Mouse (Mus musculus): ENCODE results near the gene Lamp5.

Gene Lamp5

DNA sequence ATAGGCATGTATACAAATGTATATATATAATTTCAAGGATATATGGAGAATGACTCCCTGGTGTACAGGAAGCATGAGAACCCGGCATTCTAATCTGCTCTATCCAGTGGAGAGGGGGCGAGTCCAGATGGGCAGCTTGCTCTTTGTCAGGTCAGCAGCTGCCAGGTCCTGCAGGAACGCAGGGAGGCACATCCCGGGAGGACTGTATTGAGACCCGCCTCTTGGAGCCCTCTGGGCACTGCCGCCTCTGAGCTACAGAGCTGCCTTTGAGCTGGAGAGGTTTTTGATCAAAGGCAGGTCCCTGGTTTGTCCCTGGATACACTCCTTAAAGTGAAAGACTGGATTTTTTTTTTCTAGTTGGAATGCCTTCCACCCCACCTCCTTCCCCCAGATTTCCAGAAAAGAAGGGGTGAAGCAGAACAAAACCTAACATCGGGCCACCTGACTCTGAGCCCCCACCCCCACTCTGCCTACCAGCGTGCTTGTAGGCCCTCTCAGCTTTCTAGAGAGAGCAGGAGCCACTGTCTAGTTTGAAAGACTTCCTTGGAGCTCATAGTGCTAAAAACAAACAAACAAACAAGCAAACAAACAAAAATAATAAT, at the start of gene Lamp5:
Gene Lamp5 (plus strand): TSS at position 552 of the 602 bp plus-strand sequence.
- DNase-seq: no peak

DNA sequence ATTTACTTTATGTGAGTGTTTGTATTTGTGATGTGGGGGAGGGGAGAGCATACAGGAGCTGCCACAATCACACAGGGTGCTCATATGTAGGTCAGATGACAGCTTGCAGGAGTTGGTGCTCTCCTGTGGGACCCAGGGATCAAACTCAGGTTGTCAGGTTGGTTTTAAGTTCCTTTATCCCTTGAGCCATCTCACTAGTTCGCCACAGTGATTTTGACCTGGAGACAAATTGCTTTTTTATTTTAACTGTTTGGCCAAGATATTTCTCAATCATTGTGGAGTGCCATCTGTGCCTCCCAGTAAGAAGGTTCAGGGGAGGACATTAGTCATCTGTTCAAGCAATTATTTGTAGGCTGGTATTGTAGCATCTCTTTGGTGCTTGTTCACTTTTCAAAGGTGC, 48.2 kb upstream of the Lamp5 start:
- DNase-seq: no peak

DNA sequence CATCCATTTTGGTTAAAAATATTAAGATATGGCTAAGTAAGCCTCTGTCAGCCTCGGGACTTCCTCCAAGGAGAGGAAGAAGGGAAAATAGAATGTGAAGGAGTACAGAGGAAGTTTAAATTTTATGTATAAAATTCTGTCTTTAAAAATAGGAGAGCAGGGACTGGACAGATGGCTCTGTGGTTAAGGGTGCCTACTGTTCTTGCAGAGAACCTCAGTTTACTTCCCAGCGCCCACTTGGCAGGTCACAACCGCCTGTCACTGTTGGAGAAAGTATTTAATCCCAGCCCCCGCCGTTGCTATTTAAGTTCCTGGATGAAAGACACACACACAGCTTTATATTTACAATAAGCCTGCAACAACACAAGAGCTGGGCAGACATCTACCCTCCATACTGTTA, 45.8 kb upstream of the Lamp5 start:
- DNase-seq: no peak

DNA sequence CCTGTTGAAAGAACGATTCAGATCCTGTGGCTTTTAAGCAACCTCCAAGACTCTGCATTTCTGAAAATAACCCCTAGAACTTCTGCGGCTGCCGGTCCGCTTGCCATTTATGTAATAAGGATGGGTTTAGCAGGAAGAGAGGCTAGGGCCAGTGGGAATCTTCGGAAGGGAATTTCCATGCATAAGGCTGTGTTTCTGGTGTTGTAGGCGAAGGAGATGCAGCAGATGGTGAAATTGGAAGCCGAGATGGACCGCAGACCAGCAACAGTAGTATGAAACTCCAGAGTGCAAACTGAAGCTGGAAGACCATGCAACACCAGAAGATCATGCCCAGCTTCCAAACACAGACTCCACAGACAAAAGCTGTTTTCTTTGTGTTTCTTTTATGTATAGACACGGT, 39.3 kb upstream of the Lamp5 start:
- DNase-seq: no peak

DNA sequence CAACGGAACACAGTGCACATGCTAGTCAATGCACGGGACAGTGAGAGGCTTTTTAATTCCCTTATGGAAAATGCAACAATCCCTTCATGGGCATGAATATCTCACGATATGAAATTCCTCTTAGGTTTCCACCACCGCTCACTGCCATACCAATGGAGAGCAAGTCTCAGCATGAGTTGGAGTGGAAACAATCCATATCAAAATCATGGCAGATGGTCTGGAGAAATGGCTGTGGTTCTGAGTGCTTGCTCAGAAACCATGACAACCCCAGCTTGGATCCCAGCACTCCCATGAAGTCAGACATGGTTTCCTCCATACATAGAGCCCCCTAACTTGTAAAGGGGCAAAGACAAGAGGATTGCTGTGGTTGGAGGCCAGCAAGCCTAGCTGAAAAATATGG, 3.6 kb upstream of the Lamp5 start:
- no peak for DNase-seq

DNA sequence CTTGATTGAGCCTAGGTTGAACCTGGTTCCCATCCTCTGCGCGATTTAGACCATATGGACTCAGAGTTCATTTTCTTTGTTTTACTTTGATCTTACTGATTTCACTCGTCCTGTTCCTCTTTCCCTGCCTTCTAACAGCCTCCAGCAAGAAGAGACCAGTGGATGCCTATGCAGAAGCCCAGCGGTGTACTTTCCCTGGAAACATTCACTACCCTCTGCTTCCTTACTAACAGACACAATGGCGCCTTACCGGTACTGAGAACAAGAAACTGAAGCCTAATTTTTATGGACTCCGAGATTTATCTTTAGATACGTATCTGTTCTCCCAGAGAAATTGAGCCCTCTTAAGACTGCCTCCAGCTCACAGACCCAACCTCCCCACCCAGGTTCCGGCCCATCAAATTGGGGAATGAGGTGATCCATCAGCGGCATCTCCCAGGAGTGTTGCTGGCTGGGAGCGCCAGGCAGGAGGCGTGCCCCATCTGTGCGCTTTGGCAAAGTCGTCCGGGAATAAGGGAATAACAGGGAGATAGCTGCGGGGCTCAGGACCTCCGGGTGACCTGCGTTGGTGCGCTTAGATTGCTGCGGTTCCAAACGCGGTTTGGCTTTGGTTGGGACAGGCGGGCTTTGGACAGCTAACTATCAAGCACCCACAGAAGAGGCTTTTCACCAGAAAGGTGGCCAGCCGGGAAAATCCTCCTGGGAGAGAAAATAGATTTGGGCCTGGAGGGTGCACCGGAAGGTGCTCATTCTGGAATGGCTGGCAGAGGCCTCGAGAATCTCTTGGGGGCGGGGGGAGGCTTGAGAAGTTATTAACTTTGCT, 1.0 kb upstream of the Lamp5 start:
- peak in 1 of 2 experiments; percentile 3 for DNase-seq

DNA sequence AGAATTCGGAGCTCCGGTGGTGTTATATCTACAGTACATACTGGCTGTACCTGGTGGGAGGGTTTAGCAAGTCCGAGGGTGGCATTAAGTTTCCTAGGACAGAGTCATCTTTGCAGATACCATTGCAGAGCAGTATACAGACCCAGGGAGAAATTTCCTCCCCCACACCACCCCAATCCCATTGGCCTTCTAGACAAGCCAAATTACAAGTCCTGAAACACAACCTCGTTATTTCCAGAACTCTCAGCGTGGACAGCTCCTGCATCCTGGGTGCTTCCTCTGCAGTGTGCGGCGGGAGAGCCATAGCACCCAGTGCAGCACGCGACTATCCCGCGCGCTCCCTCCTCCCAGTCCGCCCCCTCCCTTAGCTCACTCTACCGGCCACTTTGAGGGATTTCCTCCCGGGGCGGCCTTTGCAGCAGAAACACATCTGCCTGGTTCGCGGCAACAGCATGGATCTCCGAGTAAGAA, 5.9 kb downstream of the Lamp5 start:
- no peak for DNase-seq

DNA sequence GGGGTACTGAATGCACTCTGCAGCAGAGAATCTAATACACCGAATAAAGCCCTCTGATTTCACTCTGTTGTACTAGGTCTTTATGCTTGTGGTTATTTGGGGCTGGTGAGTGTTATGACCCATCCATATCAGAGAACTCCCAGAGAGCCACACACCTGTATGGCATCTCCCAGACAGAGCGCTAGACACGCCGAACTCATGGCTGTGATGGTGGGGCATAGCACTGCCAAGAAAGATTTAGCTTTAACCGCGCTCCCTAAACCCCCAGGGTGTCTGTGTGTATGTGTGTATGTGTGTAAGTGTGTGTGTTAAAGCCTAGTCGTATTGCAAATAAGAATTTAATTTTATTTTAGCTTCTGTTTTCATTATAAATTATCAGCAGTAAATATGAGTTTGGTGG, 6.4 kb downstream of the Lamp5 start:
- DNase-seq: no peak

DNA sequence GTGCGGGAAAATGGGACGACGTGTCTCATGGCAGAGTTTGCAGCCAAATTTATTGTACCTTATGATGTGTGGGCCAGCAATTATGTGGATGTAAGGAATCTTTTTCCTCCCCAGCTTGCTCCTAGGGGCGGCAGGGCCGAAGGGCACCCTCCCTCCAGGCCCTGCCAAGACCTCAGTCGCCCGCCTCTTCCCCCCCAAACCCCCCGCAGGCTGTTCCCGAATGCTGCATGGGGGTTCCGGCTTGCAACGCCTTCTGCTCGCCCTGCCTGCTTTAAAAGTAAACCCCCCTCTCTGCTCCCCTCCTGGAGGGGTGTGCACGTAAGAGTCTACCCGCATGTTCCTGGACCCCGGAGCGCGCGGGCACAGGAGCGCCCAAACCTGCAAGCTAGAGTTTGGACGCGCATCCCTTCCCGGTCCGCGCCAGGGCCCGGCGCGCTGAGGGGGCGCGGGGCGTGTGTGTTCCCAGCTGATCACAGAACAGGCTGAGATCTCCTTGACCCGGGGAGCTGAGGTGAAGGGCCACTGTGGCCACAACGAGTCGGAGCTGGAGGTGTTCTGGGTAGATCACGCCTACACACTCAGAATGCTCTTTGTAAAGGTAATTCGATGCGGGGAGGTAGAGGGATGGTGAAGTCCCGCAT, 7.1 kb downstream of the Lamp5 start:
- no peak for DNase-seq

DNA sequence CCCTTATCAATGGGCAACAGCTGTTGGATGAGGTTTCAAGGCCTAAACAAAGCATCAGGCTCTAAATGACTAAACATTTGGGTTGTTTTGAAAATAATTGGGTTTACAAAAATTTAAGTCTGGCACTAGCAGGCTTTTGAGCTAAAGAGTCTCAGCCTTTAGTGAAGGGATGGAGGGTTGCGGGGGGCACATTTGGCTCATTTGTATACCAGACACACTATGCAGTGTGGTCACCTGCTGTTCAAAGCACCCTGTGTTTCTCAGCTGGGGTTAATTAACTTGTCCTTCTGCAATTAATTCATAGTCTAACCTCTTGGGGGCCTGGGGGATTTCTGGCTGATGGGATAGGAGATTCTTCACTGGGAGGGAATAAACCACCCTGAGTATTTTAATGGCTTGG, 12.3 kb downstream of the Lamp5 start:
- DNase-seq: no peak

DNA sequence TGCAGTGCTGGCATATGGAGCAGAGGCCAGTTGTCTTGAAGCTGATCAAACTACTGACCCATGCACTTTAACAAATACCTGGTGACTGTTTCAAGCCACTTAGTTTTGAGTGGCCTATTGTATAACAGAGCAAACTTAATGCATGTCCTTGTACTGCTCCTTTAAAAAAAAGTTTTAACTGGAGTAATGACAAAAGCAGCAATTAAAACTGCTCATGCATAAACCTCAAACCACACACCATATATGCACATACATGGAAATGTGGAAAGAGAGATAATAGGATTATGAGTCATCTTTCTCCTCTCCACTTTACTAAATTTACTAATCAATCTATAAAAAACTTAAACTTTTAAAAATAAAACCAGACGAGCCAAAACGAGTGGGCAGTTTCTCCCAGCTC, 43.9 kb downstream of the Lamp5 start:
- no peak for DNase-seq

DNA sequence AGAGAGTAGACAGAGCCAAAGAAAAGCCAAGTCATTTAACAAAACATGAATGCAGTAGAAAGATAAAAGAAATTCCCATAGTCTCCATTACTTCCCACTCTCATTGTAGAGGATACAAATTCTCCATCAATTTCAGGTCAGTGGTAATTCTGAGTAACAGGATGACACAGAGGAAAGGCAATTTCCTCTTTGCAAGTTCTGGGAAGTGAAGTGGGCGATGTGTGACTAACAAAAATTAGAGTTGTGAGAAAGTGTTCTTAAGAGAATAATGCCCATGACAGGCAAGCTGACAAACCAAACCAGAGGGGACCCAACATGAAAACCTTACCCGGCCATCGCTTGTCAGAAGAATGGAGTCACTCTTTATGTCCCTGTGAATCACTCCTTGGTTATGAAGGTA, 45.1 kb downstream of the Lamp5 start:
- DNase-seq: no peak

DNA sequence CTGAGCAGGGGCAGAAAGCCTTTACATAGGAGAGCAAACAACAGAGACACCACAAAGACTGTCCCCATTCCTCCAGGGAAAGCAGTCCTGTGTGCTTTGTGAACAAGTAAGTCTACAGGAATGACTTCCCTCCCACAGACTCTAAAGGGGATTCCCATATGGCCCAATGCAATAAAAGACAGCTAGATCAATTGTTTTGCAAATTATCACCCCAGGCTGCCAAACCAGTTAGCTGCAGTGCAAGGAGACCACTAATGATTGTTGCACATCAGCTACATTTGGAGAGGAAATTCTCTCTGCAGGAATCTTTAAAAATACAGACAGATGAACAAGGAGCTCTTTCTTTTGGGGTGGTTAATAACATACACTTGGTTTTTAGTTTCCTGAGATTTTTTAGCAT, 55.6 kb downstream of the Lamp5 start:
- no peak for DNase-seq

DNA sequence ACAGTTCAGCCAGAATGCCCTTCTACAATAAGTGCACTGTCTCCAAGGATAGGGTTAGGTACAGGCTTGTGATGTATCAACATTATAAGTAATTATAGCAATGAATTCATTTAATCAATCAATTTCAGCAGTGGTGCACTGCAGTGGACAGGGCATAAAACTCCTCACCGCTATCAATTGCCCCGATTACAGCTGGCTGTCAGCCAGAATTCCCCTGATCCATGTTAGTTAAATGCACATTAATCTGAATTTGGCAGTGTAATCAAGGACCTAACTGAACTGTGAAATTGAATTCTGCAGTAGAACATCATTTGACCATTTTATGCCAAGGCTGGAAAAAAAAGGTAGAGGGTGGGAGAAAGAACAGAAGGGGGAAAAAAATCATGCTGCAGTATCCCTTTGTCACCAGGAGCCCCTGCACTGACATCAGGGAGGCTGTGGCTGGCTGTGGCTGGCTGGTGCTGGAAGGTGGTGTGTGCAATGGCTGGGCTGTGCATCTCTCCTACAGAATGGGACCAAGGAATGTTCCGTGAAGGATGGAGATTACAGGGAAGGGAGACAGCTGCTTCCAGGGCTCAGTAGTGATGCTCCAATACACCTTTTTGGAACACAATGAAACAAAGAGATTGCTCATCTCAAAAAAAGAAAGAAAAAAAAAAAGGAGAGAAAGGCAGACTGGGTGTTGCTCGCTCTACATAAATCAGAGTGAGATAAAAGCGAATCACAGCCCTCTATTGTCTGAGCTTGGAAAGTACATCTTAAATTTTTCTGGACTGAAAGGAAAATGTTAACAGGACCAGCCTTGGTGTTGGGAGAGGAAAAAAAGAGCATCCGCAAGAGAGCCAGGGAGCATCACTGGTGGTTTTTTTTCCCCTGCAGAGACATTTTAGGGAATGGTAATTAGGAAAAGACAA, 56.3 kb downstream of the Lamp5 start:
- no peak for DNase-seq

DNA sequence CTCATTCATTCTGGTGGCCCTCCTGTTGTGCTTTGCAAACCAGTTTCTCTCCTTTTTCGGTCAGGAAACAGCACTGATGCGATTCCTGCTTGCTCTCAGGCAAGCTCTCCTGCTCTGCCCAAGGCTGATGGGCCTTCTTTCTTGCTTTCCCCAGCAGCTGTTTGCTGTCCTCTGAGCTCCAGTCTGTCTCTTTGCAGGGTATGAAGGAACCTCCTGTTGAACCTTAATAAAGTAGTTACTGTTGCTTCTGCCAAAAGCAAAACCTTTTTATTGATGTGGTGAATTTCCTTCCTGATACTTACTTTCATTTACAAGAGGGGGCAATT, 57.0 kb downstream of the Lamp5 start:
- DNase-seq: no peak

DNA sequence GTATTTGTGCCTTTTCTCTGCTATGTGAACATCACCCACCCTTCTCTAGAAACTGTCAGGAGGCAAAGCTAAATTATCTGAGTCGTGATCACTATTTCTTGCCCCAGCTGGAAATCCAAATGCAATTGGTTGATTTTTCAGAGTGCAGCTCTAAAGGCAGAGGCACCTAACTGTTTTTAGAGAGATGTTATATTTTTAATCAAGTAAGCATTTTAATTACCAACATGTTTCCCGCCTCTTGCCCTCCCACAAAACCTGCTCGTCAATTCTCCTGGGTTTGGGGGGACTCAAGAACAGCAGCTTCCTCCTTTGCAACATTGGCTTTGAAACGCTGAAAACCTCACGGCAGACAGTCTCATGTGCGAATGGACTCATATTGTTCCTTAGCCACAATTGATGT, 61.3 kb downstream of the Lamp5 start:
- DNase-seq: no peak

DNA sequence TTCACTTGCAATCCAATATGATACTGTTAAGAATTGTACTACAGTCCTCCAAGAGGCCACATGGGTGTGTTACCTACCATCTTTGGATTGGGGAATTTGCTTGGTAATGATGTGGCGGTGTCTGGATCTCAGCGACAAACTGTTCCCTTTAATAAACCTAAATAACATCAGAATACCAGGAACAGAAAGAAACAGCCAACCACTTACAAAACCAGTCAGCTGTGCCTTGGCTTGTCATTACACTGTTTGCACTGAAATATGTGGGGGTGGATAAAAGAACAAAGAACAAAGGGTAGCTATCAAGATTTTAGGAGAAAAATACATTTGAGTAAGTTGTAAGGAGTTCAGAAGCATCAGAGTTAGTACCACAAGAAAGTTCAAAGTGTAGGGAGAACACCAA, 66.0 kb downstream of the Lamp5 start:
- DNase-seq: no peak

Measured in kidney, postnatal 36 days (tissue).